Mouse (Mus musculus) lung, adult 2 months (tissue): ENCODE data around the gene Plscr5.

ENCODE experiments used
- CTCF ChIP-seq: fragments of 200-500 bp; IDR thresholded peaks from 2 replicates; pipeline ENCODE4 v1.5.1; 2011; ENCODE audit warnings: mild to moderate bottlenecking, low read length, control low read depth; ENCODE audit not compliant: insufficient read depth
- POLR2A ChIP-seq: fragments of 200-500 bp; IDR thresholded peaks from 2 replicates; pipeline ENCODE4 v1.6.1; 2011; ENCODE audit warnings: low read depth, mild to moderate bottlenecking, control low read depth, low read length, borderline replicate concordance; ENCODE audit errors: extremely low read depth

DNA sequence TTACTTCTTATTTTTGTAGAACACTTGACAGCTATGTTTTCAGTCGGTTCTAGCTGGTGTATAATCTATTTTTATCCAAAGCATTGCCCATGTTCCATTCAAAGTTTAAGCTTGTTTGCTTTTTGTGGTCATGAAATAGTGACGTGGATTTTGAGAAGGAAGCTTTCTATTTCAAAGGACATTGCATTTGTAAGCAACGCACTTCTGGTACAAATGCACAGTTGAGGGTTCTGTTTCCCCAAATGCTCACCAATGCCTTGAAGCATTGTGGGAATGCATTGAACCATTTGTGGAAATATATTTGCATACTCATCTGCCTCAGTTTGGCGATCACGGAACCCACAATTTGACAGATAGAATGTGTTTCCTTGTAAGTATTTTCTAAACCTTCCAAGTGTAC, 60.0 kb downstream of the Plscr5 start:
- no peak for TF ChIP-seq POLR2A
- TF ChIP-seq CTCF = no peak
